Mouse (Mus musculus): ENCODE measurements around the gene Cst11. TPM values are rescaled to one million over a fixed set of nuclear protein-coding genes. Genes with fewer than 3 reads are reported as not detected.

Gene Cst11
- total RNA-seq, 2 experiments from 2014 or later, result not detected

Other genes with a start within 250 kb of the Cst11 start
- 10 to 100 TPM; 24.1 to 28.1 TPM for gene Nxt1, start 98.9 kb downstream of the Cst11 start, total RNA-seq (2021)
- 10 to 100 TPM; 35.5 to 39.9 TPM for gene Gzf1, start 90.5 kb downstream of the Cst11 start, total RNA-seq (2021)
- gene Napb, start 39.0 kb downstream of the Cst11 start, total RNA-seq (2021), result 10 to 100 TPM; 12.4 to 14.0 TPM
- under 1 TPM in 1 of 2 experiments, not detected in 1; 0.79 TPM for gene Cstl1, start 21.1 kb downstream of the Cst11 start, total RNA-seq (2021)
- not detected for gene 8030411F24Rik, start 10.5 kb upstream of the Cst11 start, total RNA-seq (2021)
- gene Cst12, start 17.9 kb upstream of the Cst11 start, total RNA-seq (2021), result under 1 TPM in 1 of 2 experiments, not detected in 1; 0.62 TPM
- 100 to 1,000 TPM; 167 to 183 TPM for gene Cst8, start 27.3 kb upstream of the Cst11 start, total RNA-seq (2021)
- under 1 TPM in 1 of 2 experiments, not detected in 1; 0.42 TPM for gene Cst13, start 48.6 kb upstream of the Cst11 start, total RNA-seq (2021)
- gene Cst9, start 63.6 kb upstream of the Cst11 start, total RNA-seq (2021), result not detected
- gene 9230104L09Rik, start 93.5 kb upstream of the Cst11 start, total RNA-seq (2021), result 1 to 10 TPM; 1.6 to 2.0 TPM
- gene Cst3, start 104.2 kb upstream of the Cst11 start, total RNA-seq (2021), result 100 to 1,000 TPM; 558 to 614 TPM
- not detected for gene Gm1330, start 231.8 kb upstream of the Cst11 start, total RNA-seq (2021)
- not detected for gene Gm10750, start 245.7 kb upstream of the Cst11 start, total RNA-seq (2021)

All from adrenal gland, postnatal 4 days (tissue).